Mouse (Mus musculus) monocyte, adult 5-6 weeks (primary cell): ENCODE measurements around the gene Krt77. TPM values are rescaled to one million over a fixed set of nuclear protein-coding genes. Genes with fewer than 3 reads are reported as not detected.

Experiments used
- ATAC-seq: fragments of 153-309, 156-312 bp; replicated peaks from 2 replicates; pipeline ENCODE4 v1.8.0; 2017; ENCODE audit warnings: mild to moderate bottlenecking; ENCODE audit not compliant: low TSS enrichment, insufficient number of reproducible peaks, severe bottlenecking, poor library complexity, low FRiP score
- total RNA-seq: library from RNA; stranded (forward); fragments of 200-1000, 200-491, 200-594 nt; gene quantifications from 3 replicates; pipeline ENCODE4 v1.2.3, GENCODE M21; 2017

Krt77 gene
- total RNA-seq, 1 experiment from 2014 or later, result not detected

DNA sequence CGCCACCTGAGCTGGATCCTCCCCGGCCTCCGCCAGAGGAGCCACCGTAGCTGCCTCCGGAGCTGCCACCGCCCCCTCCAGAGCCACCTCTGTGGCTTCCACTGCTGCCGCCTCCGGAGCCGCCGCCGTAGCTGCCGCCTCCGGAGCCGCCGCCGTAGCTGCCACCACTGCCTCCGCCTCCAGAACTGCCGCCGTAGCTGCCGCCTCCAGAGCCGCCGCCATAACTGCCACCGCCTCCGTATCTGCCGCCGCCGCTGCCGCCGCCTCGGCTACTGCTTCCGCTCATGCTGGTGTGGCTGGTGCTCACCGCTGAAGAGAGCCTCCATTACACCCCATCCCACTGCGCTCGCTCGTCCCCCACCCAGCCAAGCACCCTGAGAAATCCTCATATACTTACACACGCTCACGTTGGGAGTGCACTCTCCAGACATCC is 23.5 kb downstream of the Krt77 start:
- no peak for ATAC-seq

- ATAC-seq, result no peak
Observed at GRCm38 (mm10) chr15:101843192-101843591, 26.3 kb downstream of the Krt77 start.

DNA sequence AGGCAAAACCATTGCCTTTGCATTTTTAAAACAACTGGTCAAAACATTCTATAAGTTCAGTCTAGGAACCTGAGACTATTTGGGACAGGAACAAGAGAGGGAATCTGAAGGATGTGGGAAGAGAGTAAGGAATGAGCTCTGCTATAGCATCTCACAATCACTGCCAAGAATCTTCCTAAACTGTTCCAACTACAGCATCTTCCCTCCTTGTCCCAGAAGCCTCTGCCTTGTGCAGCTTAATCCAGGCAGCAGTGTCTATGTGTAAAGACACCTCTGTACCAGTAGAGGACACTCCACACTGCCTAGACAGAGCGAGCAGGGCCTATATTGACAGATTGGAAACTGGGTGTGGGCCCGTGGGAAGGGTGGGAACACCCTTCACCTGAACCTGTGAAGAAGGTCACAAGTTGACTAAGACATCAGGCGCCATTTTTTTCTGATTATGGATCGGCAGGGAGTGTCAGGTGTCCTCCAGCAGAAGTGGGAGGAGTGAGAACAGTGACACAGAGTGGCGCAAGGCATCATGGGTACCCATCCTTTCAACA is 34.6 kb downstream of the Krt77 start:
- ATAC-seq, result no peak

- ATAC-seq, result no peak
Observed at GRCm38 (mm10) chr15:101833131-101833530, 36.4 kb downstream of the Krt77 start.

GRCm38 (mm10) chr15:101829441-101829840 is 40.1 kb downstream of the Krt77 start:
- no peak for ATAC-seq

GRCm38 (mm10) chr15:101821786-101822185 is 47.7 kb downstream of the Krt77 start:
- no peak for ATAC-seq

GRCm38 (mm10) chr15:101817875-101818274 is 51.6 kb downstream of the Krt77 start, which contains the start of gene Krt2:
Krt2 (minus strand) TSS chr15:101818169.
- no peak for ATAC-seq

Other genes starting within 250 kb of the Krt77 start
- gene Gm5414, start 241.5 kb downstream of the Krt77 start, total RNA-seq, result not detected in 3 replicates
- not detected in 3 replicates for gene Gm5478, start 222.3 kb downstream of the Krt77 start, total RNA-seq
- gene Krt6b, start 189.4 kb downstream of the Krt77 start, total RNA-seq, result not detected in 3 replicates
- not detected in 3 replicates for gene Krt6a, start 175.4 kb downstream of the Krt77 start, total RNA-seq
- gene Krt5, start 156.8 kb downstream of the Krt77 start, total RNA-seq, result not detected in 3 replicates
- not detected in 3 replicates for gene Krt71, start 126.6 kb downstream of the Krt77 start, total RNA-seq
- gene Krt72, start 83.2 kb downstream of the Krt77 start, total RNA-seq, result not detected in 3 replicates
- not detected in 3 replicates for gene Krt73, start 67.4 kb downstream of the Krt77 start, total RNA-seq
- not detected in 3 replicates for gene Krt2, start 51.5 kb downstream of the Krt77 start, total RNA-seq
- gene Krt1, start 18.9 kb downstream of the Krt77 start, total RNA-seq, result not detected in 3 replicates
- not detected in 3 replicates for gene Krt76, start 23.2 kb upstream of the Krt77 start, total RNA-seq
- gene Krt4, start 55.0 kb upstream of the Krt77 start, total RNA-seq, result not detected in 3 replicates
- not detected in 3 replicates for gene Krt79, start 70.6 kb upstream of the Krt77 start, total RNA-seq
- not detected in 3 replicates for gene Krt78, start 84.6 kb upstream of the Krt77 start, total RNA-seq
- gene Krt8, start 134.8 kb upstream of the Krt77 start, total RNA-seq, result 0.19 to 0.68 TPM in 2 of 3 replicates, not detected in the other
- 1.1 to 4.4 TPM (median 3.5 TPM) in 3 replicates for gene Krt18, start 158.5 kb upstream of the Krt77 start, total RNA-seq
- gene Eif4b, start 204.1 kb upstream of the Krt77 start, total RNA-seq, result 248 to 278 TPM (median 251 TPM) in 3 replicates
- gene Tns2, start 230.7 kb upstream of the Krt77 start, total RNA-seq, result 5.7 TPM in 1 of 3 replicates, not detected in the others